Mouse (Mus musculus) thymus, adult 2 months (tissue): ENCODE data around the gene Serinc4. TPM values are rescaled to one million over a fixed set of nuclear protein-coding genes. Genes with fewer than 3 reads are reported as not detected.

Source experiments
- DNase-seq: peaks from one replicate; pipeline ENCODE4 v3.0.0; 2021
- H3K27ac ChIP-seq: fragments of 200-500 bp; 2 replicates; pipeline ENCODE4 v1.5.1; 2012; ENCODE audit warnings: low read length, control low read depth; ENCODE audit not compliant: control insufficient read depth, insufficient read depth
- H3K27me3 ChIP-seq: fragments of 200-500 bp; 2 replicates; pipeline ENCODE4 v1.6.1; 2012; ENCODE audit warnings: mild to moderate bottlenecking, low read length, moderate library complexity, mixed read lengths; ENCODE audit not compliant: control insufficient read depth, insufficient read depth
- H3K36me3 ChIP-seq: fragments of 200-500 bp; 2 replicates; pipeline ENCODE4 v1.6.1; 2012; ENCODE audit warnings: mild to moderate bottlenecking, low read length, moderate library complexity; ENCODE audit not compliant: control insufficient read depth, insufficient read depth
- H3K4me1 ChIP-seq: fragments of 200-500 bp; replicated peaks from 2 replicates; pipeline ENCODE4 v1.6.1; 2012; ENCODE audit warnings: low read length; ENCODE audit not compliant: control insufficient read depth, insufficient read depth
- H3K4me3 ChIP-seq: fragments of 200-500 bp; 2 replicates; pipeline ENCODE4 v1.5.1; 2012; ENCODE audit warnings: mild to moderate bottlenecking, low read length, control low read depth, moderate library complexity; ENCODE audit not compliant: control insufficient read depth, insufficient read depth
- CTCF ChIP-seq: fragments of 200-500 bp; IDR thresholded peaks from 2 replicates; pipeline ENCODE4 v1.5.1; 2012; ENCODE audit warnings: mild to moderate bottlenecking, control low read depth, low read length, moderate library complexity, borderline replicate concordance; ENCODE audit not compliant: control insufficient read depth, poor library complexity, insufficient read depth; ENCODE audit errors: extremely low read depth
- POLR2A ChIP-seq: fragments of 200-500 bp; IDR thresholded peaks from 2 replicates; pipeline ENCODE4 v1.6.1; 2012; ENCODE audit warnings: mild to moderate bottlenecking, low read length, control low read depth, moderate library complexity; ENCODE audit not compliant: control insufficient read depth, poor library complexity, insufficient read depth; ENCODE audit errors: extremely low read depth
- WGBS: fragments of 180-500 bp; shearing (Covaris S2); methylation state at CpG from one replicate; pipeline ENCODE4 v1.1.7; 2018; 5-methylcytosine and 5-hydroxymethylcytosine counted together
- polyA plus RNA-seq: library from polyadenylated mRNA; depleted of rRNA; stranded (reverse); fragments of >200 nt; gene quantifications from 2 replicates; pipeline ENCODE4 v1.2.3, GENCODE M21; 2012

The Serinc4 gene
- polyA plus RNA-seq, 1 experiment: 0.70 TPM

GRCm38 (mm10) chr2:121455534-121455933, 1.0 kb downstream of the Serinc4 start:
- no peak for DNase-seq
- 93% methylated on average over 5 of the region's 5 CpGs for WGBS
- H3K4me3 ChIP-seq: no peak overlapping the region
- H3K36me3 ChIP-seq: peaks cover 8% of the 10 kb centered on the region; the same call in 1 of the 2 replicates
- TF ChIP-seq POLR2A (no peak), CTCF (no peak)
- H3K4me1 ChIP-seq: peaks cover 6% of the 10 kb centered on the region
- H3K27me3 ChIP-seq: no peaks in the 10 kb centered on the region
- H3K27ac ChIP-seq: no peak overlapping the region

- H3K27ac ChIP-seq: no peak overlapping the region
- no peaks in the 10 kb centered on the region for H3K27me3 ChIP-seq
- H3K4me3 ChIP-seq: no peak overlapping the region
- DNase-seq: no peak
- 97% methylated on average over 6 of the region's 6 CpGs for WGBS
- peaks cover 7% of the 10 kb centered on the region; the same call in 1 of the 2 replicates for H3K36me3 ChIP-seq
- H3K4me1 ChIP-seq: peaks cover 12% of the 10 kb centered on the region
- TF ChIP-seq POLR2A: no peak
- no peak for TF ChIP-seq CTCF
Measured at GRCm38 (mm10) chr2:121453917-121454316, 2.7 kb downstream of the Serinc4 start.

- H3K27ac ChIP-seq: no peak within 1 kb of the TSS
Measured at GRCm38 (mm10) chr2:121452990-121453389, 3.6 kb downstream of the Serinc4 start, which contains the start of gene Hypk. Gene Hypk (plus strand): TSS chr2:121453290.

GRCm38 (mm10) chr2:121452361-121452760, 4.2 kb downstream of the Serinc4 start:
- Histone ChIP-seq H3K36me3 (no peaks in the 10 kb centered on the region), H3K27me3 (no peaks in the 10 kb centered on the region), H3K4me3 (no peak overlapping the region), H3K4me1 (peaks cover 10% of the 10 kb centered on the region), H3K27ac (no peak overlapping the region)
- TF ChIP-seq CTCF (no peak), POLR2A (no peak)
- DNase-seq: no peak
- WGBS: 95% methylated on average over 4 of the region's 4 CpGs

More at GRCm38 (mm10) chr2:121452990-121453389, 3.6 kb downstream of the Serinc4 start, which contains the start of gene Hypk:
- no peaks in the 10 kb centered on the region for H3K36me3 ChIP-seq
- WGBS: 83% methylated on average over 4 of the region's 4 CpGs
- H3K27me3 ChIP-seq: no peaks in the 10 kb centered on the region
- DNase-seq: no peak
- TF ChIP-seq POLR2A (no peak), CTCF (no peak)
- H3K4me1 ChIP-seq: peaks cover 11% of the 10 kb centered on the region
- H3K4me3 ChIP-seq: no peak within 1 kb of the TSS

DNA sequence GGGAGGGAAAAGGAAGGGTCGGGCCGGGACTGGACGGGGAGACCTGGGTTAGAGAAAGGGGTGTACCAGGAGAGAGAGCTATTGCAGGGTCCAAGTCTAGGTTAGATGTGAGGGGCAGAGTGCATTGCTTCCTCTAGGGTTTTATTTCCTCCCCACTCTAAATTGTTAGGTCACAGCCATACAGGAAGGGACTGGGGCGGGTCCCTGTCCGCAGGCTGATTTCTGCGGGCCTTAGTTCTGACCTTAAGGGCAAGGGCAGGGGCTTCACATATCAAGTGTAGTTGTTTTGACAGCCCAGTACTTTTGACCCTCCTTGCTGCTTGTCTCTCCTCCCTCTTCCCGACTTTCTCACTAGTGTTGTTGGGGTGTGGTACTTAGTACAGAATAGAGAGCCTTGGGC, 6.5 kb downstream of the Serinc4 start:
- H3K4me1 ChIP-seq: peaks cover 7% of the 10 kb centered on the region
- H3K4me3 ChIP-seq: peak overlapping the region; percentile 69
- no peak for TF ChIP-seq CTCF
- TF ChIP-seq POLR2A: no peak
- peak overlapping the region; percentile 35; the same call in 1 of the 2 replicates for H3K27ac ChIP-seq
- WGBS: 4% methylated on average over 7 of the region's 7 CpGs
- no peaks in the 10 kb centered on the region for H3K36me3 ChIP-seq
- no peaks in the 10 kb centered on the region for H3K27me3 ChIP-seq
- no peak for DNase-seq

DNA sequence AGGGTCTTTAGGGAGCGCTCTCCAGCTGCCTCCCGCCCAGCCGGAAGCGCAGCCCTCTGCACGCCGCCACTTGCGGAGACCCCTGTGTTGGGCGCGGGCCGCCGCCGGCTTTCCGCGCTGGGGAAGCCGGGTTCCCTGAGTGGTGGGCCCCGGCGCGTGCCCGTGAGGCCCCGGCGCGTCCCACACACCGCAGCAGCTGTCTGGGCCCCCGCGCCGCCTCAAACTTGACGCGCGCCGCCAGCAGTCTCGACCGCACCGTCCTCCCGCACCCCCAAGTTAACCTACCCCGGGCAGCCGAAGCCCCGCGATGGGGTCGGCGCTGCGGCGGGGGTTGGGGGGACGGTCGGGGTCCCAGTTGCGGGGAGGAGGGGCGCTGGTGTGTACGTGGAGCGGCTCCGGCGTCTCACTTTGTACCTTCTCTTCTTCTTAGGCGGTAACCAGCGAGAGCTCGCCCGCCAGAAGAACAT, 7.0 kb downstream of the Serinc4 start:
- H3K27ac ChIP-seq: peak overlapping the region; percentile 39
- TF ChIP-seq POLR2A: no peak
- peak; percentile 45; the same call in 1 of the 2 replicates for TF ChIP-seq CTCF
- H3K36me3 ChIP-seq: no peaks in the 10 kb centered on the region
- no peak for DNase-seq
- H3K4me3 ChIP-seq: peak overlapping the region; percentile 69
- peaks cover 7% of the 10 kb centered on the region for H3K4me1 ChIP-seq
- WGBS: 1% methylated on average over 54 of the region's 54 CpGs
- no peaks in the 10 kb centered on the region for H3K27me3 ChIP-seq
